Mouse (Mus musculus): ENCODE results near the gene Mogat2.

Gene Mogat2

DNA sequence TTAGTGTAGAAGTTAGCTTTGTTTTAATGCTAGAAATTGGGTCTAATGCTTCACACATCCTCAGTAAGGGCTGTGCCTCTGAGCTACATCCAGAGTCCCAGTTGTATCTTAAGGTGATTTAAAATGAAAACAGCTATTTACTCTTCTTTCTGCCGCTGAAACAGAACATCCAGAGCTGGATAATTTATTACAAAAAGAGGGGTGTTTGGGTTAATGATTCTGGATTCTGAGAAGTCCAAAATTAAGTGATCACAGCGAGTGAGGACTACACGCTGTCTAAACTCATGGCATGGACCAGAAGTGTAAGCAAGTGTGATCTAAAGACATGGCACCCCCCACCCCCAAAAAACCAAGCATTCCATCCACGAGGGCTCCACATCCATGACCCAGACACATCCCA lies 44.5 kb downstream of the Mogat2 start:
- DNase-seq (ENCODE audit: low spot score), result no peak

GRCm38 (mm10) chr7:99191411-99191810 lies 47.0 kb downstream of the Mogat2 start:
- DNase-seq (ENCODE audit: low spot score), result no peak

- DNase-seq (ENCODE audit: low spot score), result no peak
Observed at GRCm38 (mm10) chr7:99189885-99190284, 48.5 kb downstream of the Mogat2 start.

GRCm38 (mm10) chr7:99188630-99189029 lies 49.8 kb downstream of the Mogat2 start:
- DNase-seq (ENCODE audit: low spot score), result no peak

- DNase-seq (ENCODE audit: low spot score), result no peak
Observed at GRCm38 (mm10) chr7:99187451-99187850, 51.0 kb downstream of the Mogat2 start.

DNA sequence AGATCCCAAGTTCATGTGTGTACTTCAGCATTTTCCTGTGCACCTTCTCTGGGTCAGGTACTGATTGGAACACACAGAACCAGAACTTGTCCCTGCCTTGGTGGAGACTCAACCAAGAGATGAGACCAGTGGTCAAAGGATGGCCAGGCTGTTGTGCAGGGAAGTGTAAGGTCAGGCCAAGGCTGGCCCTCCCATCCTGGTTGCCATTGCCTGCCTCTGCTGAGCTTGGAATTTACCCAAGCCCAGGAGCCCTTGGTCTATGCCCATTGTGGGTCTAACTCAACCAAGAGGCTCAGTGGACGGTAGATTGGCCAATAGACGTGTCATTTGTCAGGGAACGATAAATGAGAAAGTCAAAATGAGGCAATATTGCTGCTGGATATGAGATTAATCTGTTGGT lies 53.0 kb downstream of the Mogat2 start:
- DNase-seq (ENCODE audit: low spot score), result no peak

DNA sequence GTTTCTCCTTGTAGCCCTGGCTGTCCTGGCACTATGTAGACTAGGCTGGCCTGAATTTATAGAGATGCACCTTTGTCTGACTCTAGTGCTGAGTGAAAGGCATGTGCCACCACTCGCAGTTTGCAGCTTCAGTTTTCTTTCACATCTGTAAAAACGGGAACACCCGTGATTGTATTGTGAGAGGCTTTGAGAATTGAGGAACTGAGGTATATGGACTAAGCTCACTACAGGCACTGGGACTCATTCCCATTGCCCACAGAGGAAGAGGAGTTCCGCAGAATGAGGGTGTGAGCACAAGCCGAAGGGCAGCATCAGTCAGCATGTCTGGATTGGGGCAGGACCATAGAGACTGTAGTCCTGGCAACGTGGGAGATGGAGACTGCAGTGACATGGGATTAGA lies 54.7 kb downstream of the Mogat2 start:
- no peak for DNase-seq (ENCODE audit: low spot score)

- peak; percentile 90 for DNase-seq (ENCODE audit: low spot score)
Observed at GRCm38 (mm10) chr7:99182432-99183172, 55.8 kb downstream of the Mogat2 start, which contains the start of gene Dgat2. TSS of gene Dgat2 (minus strand) at chr7:99182719.

DNA sequence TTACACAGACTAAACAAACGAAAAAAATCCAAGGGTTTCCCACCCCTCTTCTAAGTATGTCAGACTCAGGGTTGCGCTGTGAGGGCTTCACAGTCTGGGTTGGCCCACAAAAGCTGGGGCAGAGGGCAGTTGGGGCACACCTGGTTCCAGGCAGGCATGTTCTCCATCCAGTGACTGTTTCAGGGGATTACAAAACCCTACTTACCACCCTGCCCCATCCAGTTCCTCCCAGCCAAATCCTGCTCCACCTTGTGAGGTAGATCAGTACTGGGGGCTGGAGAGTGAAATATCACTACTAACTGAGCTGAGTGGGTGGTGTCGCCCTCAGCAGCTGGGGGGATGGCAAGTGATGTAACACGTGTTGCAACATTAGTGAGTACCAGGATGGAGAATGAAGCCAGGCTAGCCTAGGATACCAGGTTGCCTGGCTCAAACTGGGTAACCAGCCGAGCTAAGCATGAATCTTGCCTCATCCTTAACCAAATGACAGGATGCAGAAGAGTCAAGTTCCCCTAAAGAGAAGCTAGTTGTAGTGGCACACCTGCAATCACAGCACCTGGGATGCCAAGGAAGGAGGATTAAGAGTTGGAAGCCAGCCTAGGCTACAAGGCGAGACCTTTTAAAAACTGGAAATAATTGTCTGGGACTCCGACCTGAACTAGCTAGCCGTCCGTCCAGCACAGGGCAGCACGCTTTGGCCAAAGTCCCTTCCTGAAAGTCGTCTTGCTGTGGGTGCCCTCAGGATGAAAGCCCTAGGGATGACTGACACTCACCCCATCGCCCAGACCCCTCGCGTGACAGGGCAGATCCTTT lies 56.6 kb downstream of the Mogat2 start:
- DNase-seq (ENCODE audit: low spot score), result no peak

DNA sequence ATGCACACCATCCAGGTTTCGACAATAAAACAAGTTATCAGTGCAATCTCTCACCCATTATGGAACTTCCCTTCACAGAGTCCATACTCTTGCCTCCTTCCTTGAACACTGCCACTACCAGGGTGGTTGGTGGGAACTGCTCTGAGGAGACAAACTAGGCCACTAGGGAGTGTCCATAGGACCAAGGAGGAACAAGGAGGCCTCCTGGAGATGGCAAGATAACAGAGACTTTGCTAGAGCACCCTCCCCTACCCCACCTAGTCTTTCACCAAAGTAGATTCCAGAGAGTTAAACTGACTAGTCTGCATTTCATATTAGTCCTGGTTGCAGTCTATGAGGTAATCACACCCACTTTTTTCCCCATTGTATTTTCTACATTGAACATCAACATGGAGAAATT lies 58.3 kb downstream of the Mogat2 start:
- DNase-seq (ENCODE audit: low spot score), result no peak

DNA sequence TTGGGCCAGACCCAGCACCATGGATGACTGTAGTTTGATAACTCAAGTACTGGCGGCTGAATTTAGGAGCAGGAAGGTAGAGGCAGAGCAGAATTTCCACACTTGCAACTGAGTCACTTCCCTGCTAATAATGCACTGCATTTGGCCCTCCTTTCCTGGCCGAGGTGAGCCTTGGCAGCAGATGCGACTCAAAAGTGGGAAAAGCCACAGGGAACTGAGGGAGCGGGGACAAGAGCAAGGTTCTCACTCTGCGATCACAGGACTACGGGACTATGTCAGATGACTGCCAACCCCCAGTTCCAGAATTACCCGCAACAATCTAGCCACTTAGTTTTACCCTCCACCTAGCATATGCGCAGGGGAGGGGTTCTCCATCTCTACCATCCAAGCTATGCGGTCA lies 59.1 kb downstream of the Mogat2 start:
- DNase-seq (ENCODE audit: low spot score), result no peak

DNA sequence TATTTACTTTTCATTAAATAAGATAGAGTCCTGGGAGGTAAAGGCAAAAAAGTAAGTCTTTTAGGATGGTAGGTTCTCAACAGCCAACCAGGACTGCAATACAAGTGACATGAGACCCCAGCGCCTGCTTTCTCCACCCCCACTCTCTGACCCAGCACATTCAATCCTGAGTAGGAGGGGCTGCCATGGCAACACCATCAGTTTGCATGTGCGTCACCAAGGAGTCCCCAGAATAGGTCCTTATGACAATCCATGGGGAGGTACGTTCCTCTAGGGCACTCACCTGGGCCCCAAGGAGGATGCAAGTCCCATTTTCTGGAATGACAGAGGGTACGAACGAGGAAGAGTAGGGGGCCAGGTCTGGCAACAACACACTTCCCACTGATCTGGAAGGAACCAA lies 61.0 kb downstream of the Mogat2 start:
- DNase-seq (ENCODE audit: low spot score), result no peak

GRCm38 (mm10) chr7:99175666-99176065 lies 62.8 kb downstream of the Mogat2 start:
- DNase-seq (ENCODE audit: low spot score), result no peak

DNA sequence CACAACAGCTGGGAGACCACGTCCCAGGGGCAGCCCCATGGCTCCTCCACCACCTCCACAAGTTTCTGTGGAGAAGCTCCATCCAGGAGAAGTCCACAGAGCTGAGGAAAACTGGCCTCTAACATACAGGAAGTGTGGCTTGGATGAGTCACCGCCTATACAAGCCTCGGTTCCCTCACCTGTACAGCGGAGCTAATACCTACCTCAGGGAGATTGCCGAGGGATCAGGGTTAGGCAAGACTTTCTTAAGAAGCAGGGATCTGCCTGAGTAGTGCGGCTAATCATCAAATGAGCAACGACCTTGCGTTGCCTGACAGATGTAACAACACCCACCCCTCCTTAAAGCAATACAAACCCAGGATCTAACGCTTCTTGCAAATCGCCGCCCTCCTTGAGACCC lies 63.3 kb downstream of the Mogat2 start:
- no peak for DNase-seq (ENCODE audit: low spot score)

DNA sequence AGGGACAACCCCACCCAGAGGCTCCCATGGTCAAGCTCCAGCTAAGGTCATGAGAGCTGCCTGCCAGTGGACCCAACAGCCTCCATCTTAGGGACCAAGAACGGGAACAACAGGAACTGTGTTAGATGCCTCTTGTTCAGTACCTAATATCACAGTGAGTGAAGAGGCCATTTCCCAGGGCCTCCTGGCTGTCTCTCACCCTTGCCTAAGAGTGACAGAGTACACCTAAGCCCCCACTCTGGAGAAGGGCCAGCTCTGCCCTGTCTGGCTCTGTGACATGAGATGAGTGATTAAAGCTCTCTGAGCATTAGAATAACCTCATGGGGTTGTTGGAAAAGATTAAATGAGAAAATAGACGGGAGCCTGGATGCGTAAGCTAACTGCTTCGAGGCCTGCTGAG lies 64.4 kb downstream of the Mogat2 start:
- no peak for DNase-seq (ENCODE audit: low spot score)

DNA sequence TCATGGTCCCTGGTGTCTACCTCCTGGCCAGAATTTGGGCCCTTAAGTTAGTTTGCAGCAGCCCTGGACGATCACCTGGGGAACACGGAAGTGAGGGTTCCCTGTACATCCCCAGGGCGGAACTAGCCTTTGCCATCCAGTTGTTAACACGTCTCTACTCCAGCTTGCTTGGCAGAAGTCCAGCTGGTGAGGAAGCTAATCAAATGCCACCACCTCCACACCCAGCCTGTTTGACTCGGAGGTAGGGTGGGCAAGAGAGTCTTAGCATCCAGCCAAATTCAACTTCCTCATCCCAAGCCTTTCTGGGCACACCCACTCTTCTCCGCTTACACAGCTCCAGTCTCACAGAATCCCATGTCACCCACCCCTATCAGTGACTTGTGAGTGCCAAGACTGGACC lies 65.5 kb downstream of the Mogat2 start:
- peak; percentile 59 for DNase-seq (ENCODE audit: low spot score)

GRCm38 (mm10) chr7:99171730-99172463 lies 66.5 kb downstream of the Mogat2 start:
- no peak for DNase-seq (ENCODE audit: low spot score)

- no peak for DNase-seq (ENCODE audit: low spot score)
Observed at GRCm38 (mm10) chr7:99170519-99170918, 67.9 kb downstream of the Mogat2 start.

- DNase-seq (ENCODE audit: low spot score), result no peak
Observed at GRCm38 (mm10) chr7:99169717-99170403, 68.6 kb downstream of the Mogat2 start.
